Mouse (Mus musculus): Measurements from ENCODE around the gene Atf6. TPM values are rescaled to one million over a fixed set of nuclear protein-coding genes. Genes with fewer than 3 reads are reported as not detected.
A peak's percentile ranks its signal among the peaks of the same experiment; 100 is the strongest.

Gene Atf6
- total RNA-seq, 1 experiment from 2014 or later = 47.7 TPM

- ATAC-seq (ENCODE audit: extremely low read depth, insufficient number of reproducible peaks, low FRiP score, poor library complexity, severe bottlenecking) = no peak
Observed at GRCm38 (mm10) chr1:170886044-170886458, 18.5 kb upstream of the Atf6 start.

DNA sequence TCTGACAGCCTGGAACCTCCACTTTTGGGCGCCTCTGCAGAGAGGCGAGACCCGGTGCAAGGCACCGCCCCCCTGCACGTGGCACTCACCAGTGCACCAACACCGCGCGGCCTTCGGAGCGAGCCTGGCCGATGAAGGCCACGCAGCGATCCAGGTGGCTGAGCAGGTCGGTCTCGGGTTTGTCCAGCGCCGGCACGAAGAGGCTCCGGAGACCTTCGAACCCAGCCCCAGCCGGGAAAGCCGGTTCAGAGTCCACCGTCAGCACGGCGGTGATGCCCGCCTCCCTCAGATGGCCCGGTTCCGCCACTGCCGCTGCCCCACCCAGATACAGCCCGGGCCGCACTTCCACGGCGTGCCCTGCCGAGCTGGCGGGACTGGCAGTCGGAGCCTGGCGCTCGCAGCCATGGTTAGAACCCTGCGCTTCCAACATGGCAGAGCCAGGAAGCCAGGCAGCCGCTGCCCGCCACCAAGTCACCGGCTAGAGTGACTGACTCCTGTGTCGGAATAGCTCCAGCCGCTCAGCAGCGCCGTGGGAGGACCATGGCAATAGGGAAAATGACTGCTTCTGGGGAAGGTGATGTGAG lies 17.5 kb upstream of the Atf6 start, which contains the start of the genes Gm26620 and Dusp12:
TSS of gene Gm26620 (plus strand) at position 88 of the 584 bp plus-strand sequence.
TSS of gene Dusp12 (minus strand) at position 563 of the 584 bp plus-strand sequence.
- ATAC-seq (ENCODE audit: extremely low read depth, insufficient number of reproducible peaks, low FRiP score, poor library complexity, severe bottlenecking) = peak; percentile 96

DNA sequence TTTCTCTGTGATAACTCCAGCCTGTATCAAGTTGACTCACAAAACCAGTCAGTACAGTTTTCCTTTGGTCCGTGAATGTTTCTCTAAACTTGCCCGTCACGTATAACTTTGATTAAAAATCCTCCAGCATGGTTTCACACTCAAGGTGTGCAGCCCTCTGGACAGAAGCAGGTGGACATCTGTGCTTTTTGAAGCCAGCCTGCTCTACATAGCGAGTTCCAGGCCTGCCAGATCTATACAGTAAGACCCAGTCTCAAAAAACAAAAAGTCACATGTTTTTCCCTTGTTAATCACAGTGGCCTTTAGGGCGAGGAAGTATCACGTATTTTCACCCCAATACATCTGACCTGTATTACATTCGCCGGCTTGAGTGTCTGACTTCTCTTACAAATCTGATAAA lies 16.8 kb upstream of the Atf6 start:
- no peak for ATAC-seq (ENCODE audit: extremely low read depth, insufficient number of reproducible peaks, low FRiP score, poor library complexity, severe bottlenecking)

DNA sequence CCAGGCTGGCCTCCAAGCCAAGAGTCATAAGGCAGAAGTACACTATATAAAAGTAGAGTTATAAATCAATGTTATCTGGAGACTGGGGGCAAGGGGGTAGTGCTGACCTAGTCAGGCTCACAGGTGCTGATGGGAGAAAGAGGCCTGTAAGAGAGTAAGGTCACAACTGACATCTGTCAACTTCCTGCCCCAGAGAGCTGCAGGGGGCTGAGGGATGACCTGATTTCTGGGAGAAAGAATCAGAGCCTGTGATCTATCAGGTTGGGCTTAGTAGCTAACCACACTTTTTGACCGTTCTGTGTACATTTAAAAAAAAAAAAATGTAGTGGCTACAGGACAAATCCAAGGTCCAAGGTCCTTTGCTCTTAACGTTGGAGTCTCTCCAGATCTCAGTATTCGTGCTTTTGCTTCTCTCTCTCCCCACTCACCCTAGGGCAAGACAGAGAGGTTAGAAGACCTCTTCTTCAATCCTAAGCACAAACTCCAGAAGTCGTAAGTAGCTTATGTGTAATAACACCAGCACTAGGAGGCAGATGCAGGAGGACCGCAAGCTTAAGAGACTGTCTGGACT lies 15.4 kb upstream of the Atf6 start:
- no peak for ATAC-seq (ENCODE audit: extremely low read depth, insufficient number of reproducible peaks, low FRiP score, poor library complexity, severe bottlenecking)

GRCm38 (mm10) chr1:170876906-170877305 lies 9.3 kb upstream of the Atf6 start:
- ATAC-seq (ENCODE audit: extremely low read depth, insufficient number of reproducible peaks, low FRiP score, poor library complexity, severe bottlenecking) = no peak

DNA sequence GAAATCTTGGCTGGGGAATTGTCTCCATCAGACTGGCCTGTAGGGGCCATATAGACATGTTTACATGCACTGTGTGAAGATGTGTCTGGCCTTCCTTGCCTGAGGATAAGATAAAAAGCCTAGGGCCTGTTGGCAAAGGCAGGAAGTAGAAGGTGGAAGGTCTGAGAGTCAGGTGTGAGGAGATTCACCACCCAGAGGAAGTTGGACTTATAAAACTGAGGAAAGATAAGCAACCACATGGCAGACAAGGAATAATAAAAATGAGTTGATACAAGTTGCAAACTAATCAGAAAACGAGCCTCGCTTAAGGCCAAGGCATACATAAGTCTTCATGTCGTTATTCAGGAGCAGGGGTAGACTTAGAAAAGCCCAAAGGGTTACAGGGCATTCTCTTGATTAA lies 8.1 kb upstream of the Atf6 start:
- ATAC-seq (ENCODE audit: extremely low read depth, insufficient number of reproducible peaks, low FRiP score, poor library complexity, severe bottlenecking) = no peak

DNA sequence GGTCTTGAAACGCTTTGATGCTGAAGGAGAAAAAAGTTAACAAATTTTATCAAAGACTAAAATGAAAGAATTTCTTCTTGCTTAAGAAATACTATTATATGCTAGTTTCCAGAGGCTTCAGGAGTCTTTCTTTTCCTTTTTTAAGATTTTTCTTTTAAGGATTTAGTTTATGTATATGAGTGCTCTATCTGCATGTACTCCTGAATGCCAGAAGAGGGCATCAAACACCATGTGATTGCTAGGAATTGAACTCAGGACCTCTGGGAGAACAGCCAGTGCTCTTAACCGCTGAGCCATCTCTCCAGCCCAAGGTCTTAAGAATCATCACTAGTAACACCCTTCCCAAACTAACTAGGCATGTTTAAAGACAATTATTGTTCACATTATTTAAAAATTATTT lies 4.4 kb upstream of the Atf6 start:
- no peak for ATAC-seq (ENCODE audit: extremely low read depth, insufficient number of reproducible peaks, low FRiP score, poor library complexity, severe bottlenecking)

DNA sequence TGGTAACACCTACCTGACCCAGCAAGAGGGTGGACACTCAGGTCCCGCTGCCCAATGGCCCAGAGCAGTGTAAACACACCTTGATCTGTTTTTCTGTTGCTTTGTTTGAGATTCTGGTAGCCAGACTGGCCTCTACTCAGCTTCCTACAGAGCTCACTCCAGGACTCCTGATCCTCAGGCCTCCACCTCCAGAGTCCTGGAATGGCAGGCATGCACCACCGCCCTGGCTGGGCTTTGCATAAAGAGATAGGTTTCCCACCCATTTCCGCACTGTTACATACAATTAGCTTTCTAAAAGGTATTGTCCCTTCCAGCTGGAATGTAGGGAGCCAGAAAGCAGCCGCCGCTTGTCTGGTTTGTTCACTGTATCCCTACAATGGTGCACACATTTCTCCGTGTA lies 3.8 kb upstream of the Atf6 start:
- ATAC-seq (ENCODE audit: extremely low read depth, insufficient number of reproducible peaks, low FRiP score, poor library complexity, severe bottlenecking) = no peak

DNA sequence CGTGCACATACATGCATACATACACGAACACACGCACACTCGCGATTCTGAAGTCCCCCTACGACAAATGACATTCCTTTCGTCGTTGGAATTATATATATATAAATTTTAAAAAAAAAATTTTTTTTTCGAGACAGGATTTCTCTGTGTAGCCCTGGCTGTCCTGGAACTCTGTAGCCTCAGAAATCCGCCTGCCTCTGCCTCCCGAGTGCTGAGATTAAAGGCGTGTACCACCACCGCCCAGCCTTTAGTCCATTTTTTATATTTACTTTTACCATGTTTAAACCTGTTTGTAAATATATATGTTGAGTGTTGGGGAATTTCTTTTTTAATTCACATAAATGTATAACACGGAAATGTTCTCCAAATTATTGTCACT lies 1.3 kb upstream of the Atf6 start:
- no peak for ATAC-seq (ENCODE audit: extremely low read depth, insufficient number of reproducible peaks, low FRiP score, poor library complexity, severe bottlenecking)

DNA sequence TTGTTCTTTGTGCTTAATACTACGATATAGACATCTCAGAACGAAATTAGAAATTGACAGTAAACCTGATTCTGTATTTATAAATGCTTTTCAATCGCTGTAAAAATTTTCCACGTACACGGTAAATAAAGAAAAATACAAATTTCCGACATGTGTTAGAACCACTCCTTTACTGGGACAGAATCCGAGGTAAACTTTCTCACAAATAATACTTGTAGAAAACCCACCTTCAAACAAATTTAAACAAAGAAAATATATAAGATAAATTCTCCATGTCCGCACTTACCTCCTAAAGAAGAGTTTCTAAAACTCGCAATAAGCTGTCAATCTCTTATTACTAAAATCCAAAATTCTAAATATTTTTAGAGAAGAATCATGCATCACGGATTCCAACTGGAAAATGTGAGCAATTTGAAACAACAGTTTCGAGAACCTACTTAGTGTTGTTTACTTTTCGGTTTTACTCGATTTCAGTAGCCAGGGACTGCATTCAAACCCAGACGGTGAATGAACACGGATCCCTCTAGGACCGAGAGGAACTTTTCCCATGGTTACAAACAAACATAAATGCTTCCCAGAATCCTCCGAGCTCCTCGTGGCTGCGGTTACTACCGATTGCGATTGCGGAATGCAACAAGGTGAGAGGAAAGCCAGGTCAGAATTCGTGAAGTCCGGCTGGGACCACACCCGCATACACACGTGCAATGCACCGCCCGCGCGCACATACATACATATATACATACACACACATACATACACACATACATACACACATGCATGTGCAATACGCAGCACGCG lies 735 bp upstream of the Atf6 start:
- peak; percentile 16; the same call in 1 of the 2 replicates for ATAC-seq (ENCODE audit: extremely low read depth, insufficient number of reproducible peaks, low FRiP score, poor library complexity, severe bottlenecking)

DNA sequence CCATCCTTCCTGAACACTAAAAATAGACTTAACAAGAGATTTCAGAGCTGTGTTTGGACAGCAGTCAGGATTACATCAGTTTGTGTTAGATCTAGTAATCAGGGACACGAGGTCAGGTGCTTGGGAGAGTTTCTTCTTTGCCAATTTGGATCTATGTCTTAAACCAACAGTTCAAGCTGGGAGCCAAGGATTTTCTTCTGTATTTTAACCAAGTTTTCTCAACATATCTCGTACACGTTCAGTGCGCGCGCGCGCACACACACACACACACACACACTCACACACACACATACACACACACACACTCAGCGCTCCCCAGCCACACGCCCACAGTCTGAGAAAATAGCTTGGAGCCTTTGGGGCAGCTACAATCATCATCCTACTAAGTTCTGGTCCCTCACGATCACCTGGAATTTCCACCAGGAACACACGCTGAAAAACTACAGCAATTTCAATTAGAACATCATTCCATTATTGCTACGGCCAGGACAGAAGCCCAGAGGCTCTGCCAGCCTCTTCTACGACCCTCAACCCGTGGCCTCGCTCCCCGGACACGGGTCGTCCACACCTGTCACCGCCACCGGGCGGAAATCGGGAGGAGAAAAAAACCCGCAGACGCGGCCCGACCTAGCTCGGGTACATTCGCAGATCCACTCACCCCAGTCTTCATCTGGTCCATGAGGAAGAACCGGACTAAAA lies 430 bp downstream of the Atf6 start:
- ATAC-seq (ENCODE audit: extremely low read depth, insufficient number of reproducible peaks, low FRiP score, poor library complexity, severe bottlenecking) = peak; percentile 10; the same call in 1 of the 2 replicates

DNA sequence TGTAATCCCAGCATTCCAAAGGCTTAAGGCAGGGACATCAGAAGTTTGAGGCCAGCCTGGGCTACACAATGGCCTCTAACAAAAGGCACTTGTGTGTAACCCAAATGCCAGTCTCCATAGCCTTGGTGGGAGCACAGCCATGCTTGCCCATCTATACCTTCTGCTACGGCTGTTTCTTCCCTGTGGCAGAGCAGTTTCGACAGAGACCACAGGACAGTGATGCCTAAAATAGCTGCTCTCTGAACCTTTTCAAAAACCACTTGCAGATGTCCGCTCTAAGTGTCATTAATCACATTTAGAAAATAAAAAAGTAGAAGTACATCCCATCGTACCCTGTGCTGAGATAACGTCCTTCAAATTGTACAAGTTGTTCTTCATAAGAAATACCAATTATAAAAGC lies 2.2 kb downstream of the Atf6 start:
- ATAC-seq (ENCODE audit: extremely low read depth, insufficient number of reproducible peaks, low FRiP score, poor library complexity, severe bottlenecking) = no peak

GRCm38 (mm10) chr1:170864754-170865153 lies 2.8 kb downstream of the Atf6 start:
- peak; percentile 20; the same call in 1 of the 2 replicates for ATAC-seq (ENCODE audit: extremely low read depth, insufficient number of reproducible peaks, low FRiP score, poor library complexity, severe bottlenecking)

DNA sequence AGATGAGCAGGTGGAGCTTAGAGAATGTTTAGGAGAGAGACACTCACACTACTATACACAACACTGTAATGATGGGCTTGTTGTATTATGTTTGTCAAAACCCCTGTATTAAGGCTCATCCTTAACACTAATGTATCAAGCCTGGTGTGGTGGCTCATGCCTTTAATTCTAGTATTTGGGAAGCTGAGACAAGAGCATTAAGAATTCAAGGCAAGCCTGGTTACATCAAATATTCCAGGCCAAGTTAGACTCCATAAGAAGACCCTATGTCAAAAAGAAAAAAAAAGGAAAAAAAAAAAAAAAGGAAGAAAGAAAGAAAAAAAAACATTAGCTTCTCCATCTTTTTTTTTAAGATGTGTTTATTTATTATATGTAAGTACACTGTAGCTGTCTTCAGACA lies 3.3 kb downstream of the Atf6 start:
- no peak for ATAC-seq (ENCODE audit: extremely low read depth, insufficient number of reproducible peaks, low FRiP score, poor library complexity, severe bottlenecking)

- ATAC-seq (ENCODE audit: extremely low read depth, insufficient number of reproducible peaks, low FRiP score, poor library complexity, severe bottlenecking) = no peak
Observed at GRCm38 (mm10) chr1:170863033-170863432, 4.5 kb downstream of the Atf6 start.

- no peak for ATAC-seq (ENCODE audit: extremely low read depth, insufficient number of reproducible peaks, low FRiP score, poor library complexity, severe bottlenecking)
Observed at GRCm38 (mm10) chr1:170862435-170862717, 5.2 kb downstream of the Atf6 start.

GRCm38 (mm10) chr1:170861671-170862434 lies 5.7 kb downstream of the Atf6 start:
- ATAC-seq (ENCODE audit: extremely low read depth, insufficient number of reproducible peaks, low FRiP score, poor library complexity, severe bottlenecking) = no peak

DNA sequence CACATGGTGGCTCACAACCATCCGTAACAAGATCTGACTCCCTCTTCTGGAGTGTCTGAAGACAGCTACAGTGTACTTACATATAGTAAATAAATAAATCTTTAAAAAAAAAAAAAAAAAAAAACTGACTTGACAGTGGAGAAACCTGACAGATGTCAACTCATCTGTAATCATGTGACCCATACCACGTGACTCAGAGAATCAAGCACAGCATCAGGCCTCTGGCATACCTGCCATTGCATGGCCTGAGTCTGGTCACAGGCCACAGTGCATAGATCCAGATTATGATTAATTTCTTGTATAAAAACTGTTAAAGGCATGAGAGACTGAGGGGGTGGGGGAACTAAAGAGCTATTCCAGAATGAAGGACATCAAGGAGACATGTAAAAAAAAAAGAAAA lies 8.7 kb downstream of the Atf6 start:
- no peak for ATAC-seq (ENCODE audit: extremely low read depth, insufficient number of reproducible peaks, low FRiP score, poor library complexity, severe bottlenecking)

- no peak for ATAC-seq (ENCODE audit: extremely low read depth, insufficient number of reproducible peaks, low FRiP score, poor library complexity, severe bottlenecking)
Observed at GRCm38 (mm10) chr1:170857369-170857768, 10.2 kb downstream of the Atf6 start.
